Mouse (Mus musculus): ENCODE measurements around the gene Fzd9. TPM values are rescaled to one million over a fixed set of nuclear protein-coding genes. Genes with fewer than 3 reads are reported as not detected.

Fzd9 gene
- 0.47 and 1.5 TPM in 2 replicates for polyA plus RNA-seq (2015; fragmentation: Nextera tagmentation; extraction: Ambion mirVana)

GRCm38 (mm10) chr5:135251079-135251454 lies at the start of gene Fzd9:
Gene Fzd9, minus strand, starts transcription at chr5:135251230.
- H3K4me1 ChIP-seq (ENCODE audit: control insufficient read depth, insufficient read depth, low read length): peaks cover 17% of the 10 kb centered on the region
- H3K9ac ChIP-seq (ENCODE audit: low read length): peak within 1 kb of the TSS; percentile 65
- H3K36me3 ChIP-seq (ENCODE audit: control insufficient read depth, insufficient read depth, low read length): peaks cover 4% of the 10 kb centered on the region; the same call in 1 of the 2 replicates
- no peak within 1 kb of the TSS for H3K27ac ChIP-seq (ENCODE audit: low read length)
- H3K9me3 ChIP-seq (replicated peaks; ENCODE audit: control insufficient read depth, low read length): no peaks in the 10 kb centered on the region
- H3K27me3 ChIP-seq (ENCODE audit: control insufficient read depth, insufficient read depth, low read length): peaks cover 21% of the 10 kb centered on the region
- under 1% methylated on average over 51 of the region's 51 CpGs for WGBS
- peak; percentile 93 for ATAC-seq (ENCODE audit: insufficient read depth, low FRiP score)
- peak within 1 kb of the TSS; percentile 99 for H3K4me2 ChIP-seq (ENCODE audit: low read depth, low read length)
- H3K4me3 ChIP-seq (replicated peaks; ENCODE audit: low read length): peak within 1 kb of the TSS; percentile 60

GRCm38 (mm10) chr5:135292001-135292400 lies 41.0 kb upstream of the Fzd9 start:
- no peak overlapping the region for H3K27ac ChIP-seq (ENCODE audit: low read length)
- no peaks in the 10 kb centered on the region for H3K36me3 ChIP-seq (ENCODE audit: control insufficient read depth, insufficient read depth, low read length)
- no peak overlapping the region for H3K4me3 ChIP-seq (replicated peaks; ENCODE audit: low read length)
- no peak for ATAC-seq (ENCODE audit: insufficient read depth, low FRiP score)
- H3K4me1 ChIP-seq (ENCODE audit: control insufficient read depth, insufficient read depth, low read length): no peaks in the 10 kb centered on the region
- 91% methylated on average over 2 of the region's 2 CpGs for WGBS
- H3K4me2 ChIP-seq (ENCODE audit: low read depth, low read length): no peak overlapping the region
- no peak overlapping the region for H3K9ac ChIP-seq (ENCODE audit: low read length)
- no peaks in the 10 kb centered on the region for H3K9me3 ChIP-seq (replicated peaks; ENCODE audit: control insufficient read depth, low read length)
- no peaks in the 10 kb centered on the region for H3K27me3 ChIP-seq (ENCODE audit: control insufficient read depth, insufficient read depth, low read length)

GRCm38 (mm10) chr5:135291193-135291592 lies 40.2 kb upstream of the Fzd9 start:
- no peak overlapping the region for H3K4me3 ChIP-seq (replicated peaks; ENCODE audit: low read length)
- no peaks in the 10 kb centered on the region for H3K9me3 ChIP-seq (replicated peaks; ENCODE audit: control insufficient read depth, low read length)
- H3K4me2 ChIP-seq (ENCODE audit: low read depth, low read length): no peak overlapping the region
- H3K4me1 ChIP-seq (ENCODE audit: control insufficient read depth, insufficient read depth, low read length): no peaks in the 10 kb centered on the region
- 59% methylated on average over 4 of the region's 4 CpGs for WGBS
- H3K27ac ChIP-seq (ENCODE audit: low read length): no peak overlapping the region
- no peaks in the 10 kb centered on the region for H3K36me3 ChIP-seq (ENCODE audit: control insufficient read depth, insufficient read depth, low read length)
- H3K27me3 ChIP-seq (ENCODE audit: control insufficient read depth, insufficient read depth, low read length): no peaks in the 10 kb centered on the region
- no peak for ATAC-seq (ENCODE audit: insufficient read depth, low FRiP score)
- H3K9ac ChIP-seq (ENCODE audit: low read length): no peak overlapping the region

GRCm38 (mm10) chr5:135290703-135291102 lies 39.7 kb upstream of the Fzd9 start:
- no peaks in the 10 kb centered on the region for H3K4me1 ChIP-seq (ENCODE audit: control insufficient read depth, insufficient read depth, low read length)
- ATAC-seq (ENCODE audit: insufficient read depth, low FRiP score): no peak
- no peak overlapping the region for H3K27ac ChIP-seq (ENCODE audit: low read length)
- no peak overlapping the region for H3K4me3 ChIP-seq (replicated peaks; ENCODE audit: low read length)
- no peaks in the 10 kb centered on the region for H3K36me3 ChIP-seq (ENCODE audit: control insufficient read depth, insufficient read depth, low read length)
- 75% methylated on average over 6 of the region's 6 CpGs for WGBS
- H3K4me2 ChIP-seq (ENCODE audit: low read depth, low read length): no peak overlapping the region
- H3K27me3 ChIP-seq (ENCODE audit: control insufficient read depth, insufficient read depth, low read length): no peaks in the 10 kb centered on the region
- no peak overlapping the region for H3K9ac ChIP-seq (ENCODE audit: low read length)
- no peaks in the 10 kb centered on the region for H3K9me3 ChIP-seq (replicated peaks; ENCODE audit: control insufficient read depth, low read length)

GRCm38 (mm10) chr5:135286926-135287325 lies 35.9 kb upstream of the Fzd9 start:
- Histone ChIP-seq H3K9ac (ENCODE audit: low read length) (no peak overlapping the region), H3K36me3 (ENCODE audit: control insufficient read depth, insufficient read depth, low read length) (no peaks in the 10 kb centered on the region), H3K4me1 (ENCODE audit: control insufficient read depth, insufficient read depth, low read length) (no peaks in the 10 kb centered on the region), H3K27me3 (ENCODE audit: control insufficient read depth, insufficient read depth, low read length) (no peaks in the 10 kb centered on the region), H3K4me2 (ENCODE audit: low read depth, low read length) (no peak overlapping the region), H3K4me3 (replicated peaks; ENCODE audit: low read length) (no peak overlapping the region), H3K27ac (ENCODE audit: low read length) (no peak overlapping the region), H3K9me3 (replicated peaks; ENCODE audit: control insufficient read depth, low read length) (no peaks in the 10 kb centered on the region)
- WGBS: 76% methylated on average over 5 of the region's 5 CpGs
- ATAC-seq (ENCODE audit: insufficient read depth, low FRiP score): no peak

- Histone ChIP-seq H3K9ac (ENCODE audit: low read length) (no peak overlapping the region), H3K4me2 (ENCODE audit: low read depth, low read length) (no peak overlapping the region), H3K4me3 (replicated peaks; ENCODE audit: low read length) (no peak overlapping the region), H3K4me1 (ENCODE audit: control insufficient read depth, insufficient read depth, low read length) (no peaks in the 10 kb centered on the region), H3K36me3 (ENCODE audit: control insufficient read depth, insufficient read depth, low read length) (no peaks in the 10 kb centered on the region), H3K9me3 (replicated peaks; ENCODE audit: control insufficient read depth, low read length) (no peaks in the 10 kb centered on the region), H3K27ac (ENCODE audit: low read length) (no peak overlapping the region), H3K27me3 (ENCODE audit: control insufficient read depth, insufficient read depth, low read length) (no peaks in the 10 kb centered on the region)
- under 1% methylated on average over 6 of the region's 6 CpGs for WGBS
- peak; percentile 58 for ATAC-seq (ENCODE audit: insufficient read depth, low FRiP score)
These were observed 35.2 kb upstream of the Fzd9 start for GRCm38 (mm10) chr5:135286185-135286584.

- H3K4me1 ChIP-seq (ENCODE audit: control insufficient read depth, insufficient read depth, low read length): no peaks in the 10 kb centered on the region
- no peak overlapping the region for H3K4me2 ChIP-seq (ENCODE audit: low read depth, low read length)
- H3K27me3 ChIP-seq (ENCODE audit: control insufficient read depth, insufficient read depth, low read length): no peaks in the 10 kb centered on the region
- no peak overlapping the region for H3K9ac ChIP-seq (ENCODE audit: low read length)
- WGBS: 71% methylated on average over 3 of the region's 3 CpGs
- no peak overlapping the region for H3K27ac ChIP-seq (ENCODE audit: low read length)
- H3K9me3 ChIP-seq (replicated peaks; ENCODE audit: control insufficient read depth, low read length): no peaks in the 10 kb centered on the region
- ATAC-seq (ENCODE audit: insufficient read depth, low FRiP score): no peak
- no peak overlapping the region for H3K4me3 ChIP-seq (replicated peaks; ENCODE audit: low read length)
- H3K36me3 ChIP-seq (ENCODE audit: control insufficient read depth, insufficient read depth, low read length): no peaks in the 10 kb centered on the region
These were observed 34.2 kb upstream of the Fzd9 start for GRCm38 (mm10) chr5:135285211-135285610.

GRCm38 (mm10) chr5:135280226-135280625 lies 29.2 kb upstream of the Fzd9 start:
- H3K4me2 ChIP-seq (ENCODE audit: low read depth, low read length): no peak overlapping the region
- no peak overlapping the region for H3K4me3 ChIP-seq (replicated peaks; ENCODE audit: low read length)
- no peak overlapping the region for H3K9ac ChIP-seq (ENCODE audit: low read length)
- H3K27me3 ChIP-seq (ENCODE audit: control insufficient read depth, insufficient read depth, low read length): peaks cover 4% of the 10 kb centered on the region; the same call in 1 of the 2 replicates
- 0 out of 2 replicates have a peak, but pooled peaks cover 3% of the 10 kb centered on the region for H3K4me1 ChIP-seq (ENCODE audit: control insufficient read depth, insufficient read depth, low read length)
- H3K9me3 ChIP-seq (replicated peaks; ENCODE audit: control insufficient read depth, low read length): no peaks in the 10 kb centered on the region
- ATAC-seq (ENCODE audit: insufficient read depth, low FRiP score): no peak
- H3K36me3 ChIP-seq (ENCODE audit: control insufficient read depth, insufficient read depth, low read length): no peaks in the 10 kb centered on the region
- no peak overlapping the region for H3K27ac ChIP-seq (ENCODE audit: low read length)
- 64% methylated on average over 9 of the region's 9 CpGs for WGBS

- peak overlapping the region; percentile 36 for H3K9ac ChIP-seq (ENCODE audit: low read length)
- H3K4me1 ChIP-seq (ENCODE audit: control insufficient read depth, insufficient read depth, low read length): peaks cover 6% of the 10 kb centered on the region; the same call in 1 of the 2 replicates
- peaks cover 4% of the 10 kb centered on the region; the same call in 1 of the 2 replicates for H3K27me3 ChIP-seq (ENCODE audit: control insufficient read depth, insufficient read depth, low read length)
- no peaks in the 10 kb centered on the region for H3K9me3 ChIP-seq (replicated peaks; ENCODE audit: control insufficient read depth, low read length)
- peak overlapping the region; percentile 20 for H3K4me3 ChIP-seq (replicated peaks; ENCODE audit: low read length)
- ATAC-seq (ENCODE audit: insufficient read depth, low FRiP score): no peak
- 7% methylated on average over 36 of the region's 36 CpGs for WGBS
- no peak overlapping the region for H3K27ac ChIP-seq (ENCODE audit: low read length)
- peak overlapping the region; percentile 29; the same call in 1 of the 2 replicates for H3K4me2 ChIP-seq (ENCODE audit: low read depth, low read length)
- H3K36me3 ChIP-seq (ENCODE audit: control insufficient read depth, insufficient read depth, low read length): no peaks in the 10 kb centered on the region
These were observed 25.6 kb upstream of the Fzd9 start for GRCm38 (mm10) chr5:135276597-135276996.
